Mouse (Mus musculus): ENCODE data around the gene Gm10310. TPM values are rescaled to one million over a fixed set of nuclear protein-coding genes. Genes with fewer than 3 reads are reported as not detected.

The Gm10310 gene
- polyA plus RNA-seq, 1 experiment from 2014 or later: not detected

Other genes with a start within 250 kb of the Gm10310 start
- not detected in 2 replicates for gene Olfr806, start 243.1 kb downstream of the Gm10310 start, polyA plus RNA-seq (2016; fragmentation: Nextera tagmentation; extraction: Ambion mirVana)
- not detected in 2 replicates for gene Olfr807, start 227.3 kb downstream of the Gm10310 start, polyA plus RNA-seq (2016; fragmentation: Nextera tagmentation; extraction: Ambion mirVana)
- not detected in 2 replicates for gene Olfr808, start 219.6 kb downstream of the Gm10310 start, polyA plus RNA-seq (2016; fragmentation: Nextera tagmentation; extraction: Ambion mirVana)
- gene Olfr809, start 210.4 kb downstream of the Gm10310 start, polyA plus RNA-seq (2016; fragmentation: Nextera tagmentation; extraction: Ambion mirVana): not detected in 2 replicates
- not detected in 2 replicates for gene Olfr810, start 190.1 kb downstream of the Gm10310 start, polyA plus RNA-seq (2016; fragmentation: Nextera tagmentation; extraction: Ambion mirVana)
- not detected in 2 replicates for gene Olfr811, start 180.7 kb downstream of the Gm10310 start, polyA plus RNA-seq (2016; fragmentation: Nextera tagmentation; extraction: Ambion mirVana)
- gene Olfr812, start 139.0 kb downstream of the Gm10310 start, polyA plus RNA-seq (2016; fragmentation: Nextera tagmentation; extraction: Ambion mirVana): not detected in 2 replicates
- 0.18 TPM in 1 of 2 replicates, not detected in the other for gene Olfr813, start 129.7 kb downstream of the Gm10310 start, polyA plus RNA-seq (2016; fragmentation: Nextera tagmentation; extraction: Ambion mirVana)
- gene Olfr814, start 105.2 kb downstream of the Gm10310 start, polyA plus RNA-seq (2016; fragmentation: Nextera tagmentation; extraction: Ambion mirVana): not detected in 2 replicates
- gene Olfr815, start 79.2 kb downstream of the Gm10310 start, polyA plus RNA-seq (2016; fragmentation: Nextera tagmentation; extraction: Ambion mirVana): not detected in 2 replicates
- gene Olfr816, start 69.5 kb downstream of the Gm10310 start, polyA plus RNA-seq (2016; fragmentation: Nextera tagmentation; extraction: Ambion mirVana): not detected in 2 replicates
- not detected in 2 replicates for gene Olfr818, start 36.0 kb downstream of the Gm10310 start, polyA plus RNA-seq (2016; fragmentation: Nextera tagmentation; extraction: Ambion mirVana)
- not detected in 2 replicates for gene Olfr819, start 17.8 kb downstream of the Gm10310 start, polyA plus RNA-seq (2016; fragmentation: Nextera tagmentation; extraction: Ambion mirVana)
- not detected in 2 replicates for gene Olfr247, start 8.9 kb downstream of the Gm10310 start, polyA plus RNA-seq (2016; fragmentation: Nextera tagmentation; extraction: Ambion mirVana)
- not detected in 2 replicates for gene Olfr820, start 27.6 kb upstream of the Gm10310 start, polyA plus RNA-seq (2016; fragmentation: Nextera tagmentation; extraction: Ambion mirVana)
- not detected in 2 replicates for gene Olfr821, start 45.3 kb upstream of the Gm10310 start, polyA plus RNA-seq (2016; fragmentation: Nextera tagmentation; extraction: Ambion mirVana)
- gene Olfr822, start 86.1 kb upstream of the Gm10310 start, polyA plus RNA-seq (2016; fragmentation: Nextera tagmentation; extraction: Ambion mirVana): not detected in 2 replicates
- not detected in 2 replicates for gene Olfr823, start 130.3 kb upstream of the Gm10310 start, polyA plus RNA-seq (2016; fragmentation: Nextera tagmentation; extraction: Ambion mirVana)
- gene Olfr824, start 144.9 kb upstream of the Gm10310 start, polyA plus RNA-seq (2016; fragmentation: Nextera tagmentation; extraction: Ambion mirVana): not detected in 2 replicates
- gene Olfr825, start 181.7 kb upstream of the Gm10310 start, polyA plus RNA-seq (2016; fragmentation: Nextera tagmentation; extraction: Ambion mirVana): not detected in 2 replicates
- gene Olfr826, start 199.1 kb upstream of the Gm10310 start, polyA plus RNA-seq (2016; fragmentation: Nextera tagmentation; extraction: Ambion mirVana): not detected in 2 replicates
- not detected in 2 replicates for gene Olfr827, start 229.3 kb upstream of the Gm10310 start, polyA plus RNA-seq (2016; fragmentation: Nextera tagmentation; extraction: Ambion mirVana)

All from embryonic facial prominence, embryonic 12.5 days (tissue).